Mouse (Mus musculus): ENCODE results near the gene Gjc2. TPM values are rescaled to one million over a fixed set of nuclear protein-coding genes. Genes with fewer than 3 reads are reported as not detected.

The Gjc2 gene
- polyA plus RNA-seq, 1 experiment, result 0.04 TPM

DNA sequence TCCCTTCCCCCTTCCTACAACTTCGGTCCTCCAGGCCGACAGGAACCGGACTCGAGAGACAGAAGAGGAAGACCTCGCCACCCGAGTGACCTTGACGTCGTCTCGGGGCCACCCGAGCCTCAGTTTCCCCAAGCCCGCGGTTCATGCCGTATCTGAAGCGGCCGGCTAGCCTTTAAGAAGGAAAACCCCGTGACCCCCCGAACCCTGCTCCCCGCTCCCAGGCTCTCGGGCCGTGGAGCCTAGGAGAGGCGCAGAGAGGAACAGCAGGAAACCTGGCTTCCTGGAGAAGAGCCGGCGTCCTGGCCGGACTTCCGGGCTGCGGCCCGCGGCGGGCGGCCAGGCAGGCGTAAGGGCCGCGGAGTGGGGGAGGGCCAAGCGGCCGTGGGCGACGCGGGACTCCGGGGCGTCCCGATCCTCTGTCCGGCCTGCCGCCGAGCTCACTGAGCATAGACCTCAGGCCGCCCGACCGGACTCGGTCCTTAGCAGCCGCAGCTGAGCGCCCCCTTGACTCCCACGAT lies 44.6 kb upstream of the Gjc2 start:
- Histone ChIP-seq H3ac (ENCODE audit: control insufficient read depth, insufficient read length) (peak overlapping the region; percentile 89), H3K4me3 (peak overlapping the region; percentile 98), H3K4me2 (ENCODE audit: low read depth) (peak overlapping the region; percentile 96), H3K27me3 (ENCODE audit: control insufficient read depth, insufficient read depth, insufficient read length) (no peaks in the 10 kb centered on the region), H3K79me2 (ENCODE audit: control insufficient read depth, insufficient read depth) (peaks cover 53% of the 10 kb centered on the region), H3K36me3 (ENCODE audit: control insufficient read depth, insufficient read depth) (peaks cover 3% of the 10 kb centered on the region)
- no peak for TF ChIP-seq TCF3 (IDR thresholded peaks at IDR 0.05; ENCODE audit: insufficient read length, low read depth)
- no peak for TF ChIP-seq TCF12 (IDR thresholded peaks at IDR 0.05; ENCODE audit: insufficient read depth, poor library complexity, severe bottlenecking)
- TF ChIP-seq MYOG (IDR thresholded peaks at IDR 0.05; ENCODE audit: control insufficient read depth in 1 of 3, insufficient read depth in 1 of 3, insufficient read length in 2 of 3, low read depth in 2 of 3), result no peak
- no peak for TF ChIP-seq POLR2A (IDR thresholded peaks at IDR 0.05; ENCODE audit: insufficient read length, low read depth)
- TF ChIP-seq USF1 (IDR thresholded peaks at IDR 0.05; ENCODE audit: low read depth), result no peak
- TF ChIP-seq E2F4 (IDR thresholded peaks at IDR 0.05; ENCODE audit: insufficient read depth), result no peak
- no peak for TF ChIP-seq SRF (IDR thresholded peaks at IDR 0.05; ENCODE audit: control insufficient read depth, insufficient read length, low read depth)
- TF ChIP-seq POLR2AphosphoS2 (IDR thresholded peaks at IDR 0.05; ENCODE audit: insufficient read length, low read depth), result no peak
- TF ChIP-seq MYOD1 (IDR thresholded peaks at IDR 0.05; ENCODE audit: control insufficient read depth in 1 of 3, insufficient read length in 2 of 3, low read depth in 2 of 3), result no peak
- no peak for TF ChIP-seq CEBPB (IDR thresholded peaks at IDR 0.05; ENCODE audit: insufficient read depth, poor library complexity, severe bottlenecking)
- no peak for TF ChIP-seq REST (IDR thresholded peaks at IDR 0.05; ENCODE audit: insufficient read depth, insufficient read length)
- no peak for TF ChIP-seq MAX (IDR thresholded peaks at IDR 0.05; ENCODE audit: low read depth)

DNA sequence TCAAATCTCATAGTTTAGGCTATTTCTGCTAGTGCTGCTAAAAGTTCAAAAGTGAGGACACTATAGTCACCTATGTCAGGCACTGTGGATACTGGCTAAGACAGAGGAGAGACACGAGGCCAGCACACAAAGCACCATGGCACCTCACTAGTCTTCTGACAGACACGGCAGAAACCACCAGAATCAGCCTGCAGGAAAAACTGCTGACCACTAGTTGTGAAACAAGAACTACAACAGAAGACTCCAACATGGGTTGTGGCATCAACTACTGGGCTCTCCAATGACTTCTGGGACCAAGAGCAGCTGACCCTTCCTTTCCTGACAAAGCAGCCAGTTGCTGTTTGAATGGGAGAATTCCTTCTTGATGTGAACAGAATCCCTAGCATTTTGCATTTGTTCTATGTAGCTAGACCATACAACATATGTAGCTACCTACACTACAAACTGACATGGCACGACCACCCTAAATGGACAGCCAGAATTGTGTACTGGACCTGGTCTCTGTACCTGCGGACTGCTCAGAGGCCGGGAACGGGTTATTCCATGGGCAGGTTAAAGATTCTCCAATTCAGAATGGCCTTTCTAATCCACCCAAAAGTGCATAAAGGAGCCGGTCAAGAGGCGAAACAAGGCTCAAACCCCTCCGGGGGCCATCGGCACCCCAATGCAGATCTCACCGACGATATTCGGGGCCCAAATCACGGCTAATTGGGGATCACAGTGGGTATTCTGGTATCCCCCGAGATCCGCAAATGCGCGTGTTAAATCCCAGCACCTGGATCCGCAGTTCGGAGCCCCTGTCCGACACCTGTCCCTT lies 44.0 kb upstream of the Gjc2 start:
- Histone ChIP-seq H3K4me2 (ENCODE audit: low read depth) (peak overlapping the region; percentile 96), H3ac (ENCODE audit: control insufficient read depth, insufficient read length) (peak overlapping the region; percentile 89), H3K4me3 (peak overlapping the region; percentile 98), H3K36me3 (ENCODE audit: control insufficient read depth, insufficient read depth) (peaks cover 4% of the 10 kb centered on the region), H3K79me2 (ENCODE audit: control insufficient read depth, insufficient read depth) (peaks cover 60% of the 10 kb centered on the region), H3K27me3 (ENCODE audit: control insufficient read depth, insufficient read depth, insufficient read length) (no peaks in the 10 kb centered on the region)
- TF ChIP-seq POLR2A (IDR thresholded peaks at IDR 0.05; ENCODE audit: insufficient read length, low read depth) (no peak), MYOG (IDR thresholded peaks at IDR 0.05; ENCODE audit: control insufficient read depth in 1 of 3, insufficient read depth in 1 of 3, insufficient read length in 2 of 3, low read depth in 2 of 3) (no peak), CEBPB (IDR thresholded peaks at IDR 0.05; ENCODE audit: insufficient read depth, poor library complexity, severe bottlenecking) (no peak), E2F4 (IDR thresholded peaks at IDR 0.05; ENCODE audit: insufficient read depth) (no peak), TCF3 (IDR thresholded peaks at IDR 0.05; ENCODE audit: insufficient read length, low read depth) (no peak), SRF (IDR thresholded peaks at IDR 0.05; ENCODE audit: control insufficient read depth, insufficient read length, low read depth) (no peak), MAX (IDR thresholded peaks at IDR 0.05; ENCODE audit: low read depth) (no peak), USF1 (IDR thresholded peaks at IDR 0.05; ENCODE audit: low read depth) (no peak)

DNA sequence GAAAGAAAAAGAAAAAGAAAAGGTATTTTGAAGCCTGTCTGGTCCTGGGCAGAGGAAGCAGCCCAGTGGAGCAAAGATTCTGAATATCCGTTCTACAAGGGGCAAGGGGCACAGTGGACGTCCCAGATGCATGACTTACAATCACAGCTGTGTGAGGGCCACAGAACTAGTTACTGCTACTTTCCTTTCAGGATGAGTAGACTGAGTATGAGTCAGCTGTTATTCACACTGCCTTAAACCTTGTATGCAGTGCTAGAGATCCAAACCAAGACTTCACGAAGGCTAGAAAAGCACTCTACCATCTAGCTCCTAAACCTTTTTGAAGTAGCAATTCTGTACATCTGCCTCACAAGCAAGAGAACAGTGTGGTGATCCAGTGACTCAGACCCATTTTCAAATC lies 43.2 kb upstream of the Gjc2 start:
- peaks cover 67% of the 10 kb centered on the region for H3K79me2 ChIP-seq (ENCODE audit: control insufficient read depth, insufficient read depth)

DNA sequence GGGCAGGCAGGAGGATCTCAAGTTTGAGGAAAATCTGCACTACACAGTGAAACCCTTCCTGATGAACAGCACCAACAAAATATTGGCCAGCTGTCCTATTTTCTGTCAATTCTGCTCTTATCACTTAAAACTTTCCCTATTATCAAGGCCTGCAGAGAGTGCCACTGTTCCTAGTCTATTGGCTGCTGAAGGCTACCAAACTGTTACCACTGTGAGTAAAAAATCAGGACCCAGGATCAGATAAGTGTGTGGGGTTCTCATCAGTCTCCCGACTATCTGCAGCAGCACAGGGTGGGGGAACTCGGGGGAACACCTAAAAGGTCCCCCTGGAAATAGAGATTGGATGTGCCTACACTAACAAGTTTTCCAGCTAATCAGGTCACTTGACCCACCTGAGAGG lies 42.2 kb upstream of the Gjc2 start:
- Histone ChIP-seq H3K4me3 (peak overlapping the region; percentile 98), H3K27me3 (ENCODE audit: control insufficient read depth, insufficient read depth, insufficient read length) (no peaks in the 10 kb centered on the region)

More for the DNA sequence above, 43.2 kb upstream of the Gjc2 start:
- Histone ChIP-seq H3K4me3 (peak overlapping the region; percentile 98), H3K36me3 (ENCODE audit: control insufficient read depth, insufficient read depth) (peaks cover 7% of the 10 kb centered on the region), H3K4me2 (ENCODE audit: low read depth) (peak overlapping the region; percentile 96), H3K27me3 (ENCODE audit: control insufficient read depth, insufficient read depth, insufficient read length) (no peaks in the 10 kb centered on the region), H3ac (ENCODE audit: control insufficient read depth, insufficient read length) (no peak overlapping the region)
- TF ChIP-seq TCF3 (IDR thresholded peaks at IDR 0.05; ENCODE audit: insufficient read length, low read depth) (no peak), MYOD1 (IDR thresholded peaks at IDR 0.05; ENCODE audit: control insufficient read depth in 1 of 3, insufficient read length in 2 of 3, low read depth in 2 of 3) (peak; percentile 50 to 81 (median 70)), TCF12 (IDR thresholded peaks at IDR 0.05; ENCODE audit: insufficient read depth, poor library complexity, severe bottlenecking) (no peak), CEBPB (IDR thresholded peaks at IDR 0.05; ENCODE audit: insufficient read depth, poor library complexity, severe bottlenecking) (no peak), POLR2AphosphoS2 (IDR thresholded peaks at IDR 0.05; ENCODE audit: insufficient read length, low read depth) (no peak), MAX (IDR thresholded peaks at IDR 0.05; ENCODE audit: low read depth) (no peak), MYOG (IDR thresholded peaks at IDR 0.05; ENCODE audit: control insufficient read depth in 1 of 3, insufficient read depth in 1 of 3, insufficient read length in 2 of 3, low read depth in 2 of 3) (peak in 1 of 3 experiments; percentile 3)

More for the DNA sequence above, 42.2 kb upstream of the Gjc2 start:
- H3K79me2 ChIP-seq (ENCODE audit: control insufficient read depth, insufficient read depth), result peaks cover 78% of the 10 kb centered on the region
- no peak overlapping the region for H3ac ChIP-seq (ENCODE audit: control insufficient read depth, insufficient read length)
- TF ChIP-seq CEBPB (IDR thresholded peaks at IDR 0.05; ENCODE audit: insufficient read depth, poor library complexity, severe bottlenecking), result no peak
- TF ChIP-seq SRF (IDR thresholded peaks at IDR 0.05; ENCODE audit: control insufficient read depth, insufficient read length, low read depth), result no peak
- TF ChIP-seq POLR2AphosphoS2 (IDR thresholded peaks at IDR 0.05; ENCODE audit: insufficient read length, low read depth), result no peak
- TF ChIP-seq E2F4 (IDR thresholded peaks at IDR 0.05; ENCODE audit: insufficient read depth), result no peak
- TF ChIP-seq USF1 (IDR thresholded peaks at IDR 0.05; ENCODE audit: low read depth), result no peak
- no peak for TF ChIP-seq REST (IDR thresholded peaks at IDR 0.05; ENCODE audit: insufficient read depth, insufficient read length)
- H3K4me2 ChIP-seq (ENCODE audit: low read depth), result peak overlapping the region; percentile 96
- peaks cover 7% of the 10 kb centered on the region for H3K36me3 ChIP-seq (ENCODE audit: control insufficient read depth, insufficient read depth)
